In the genomic region with DNA sequence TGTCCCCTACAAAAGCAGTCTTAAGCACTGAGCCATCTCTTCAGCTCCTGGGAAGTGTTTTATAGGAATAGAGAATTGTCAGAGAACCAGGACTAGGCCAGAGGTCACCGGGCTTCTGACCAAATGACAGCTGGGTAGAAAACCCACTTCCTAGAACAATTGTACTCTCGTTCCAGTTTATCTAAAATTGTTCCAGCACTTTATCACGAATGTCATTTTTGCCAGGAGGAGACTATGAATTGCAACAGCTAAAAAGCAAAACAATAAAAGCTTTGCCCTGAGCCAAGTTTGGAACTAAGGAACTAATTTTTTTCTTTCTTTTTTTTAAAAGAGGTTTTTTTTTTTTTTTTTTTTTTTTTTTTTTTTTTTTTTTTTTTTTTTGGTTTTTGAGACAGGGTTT, we compare ENCODE assay signal across 10 mouse cellular contexts. TPM values are rescaled to one million over a fixed set of nuclear protein-coding genes. Genes with fewer than 3 reads are reported as not detected.
A peak's percentile ranks its signal among the peaks of the same experiment; 100 is the strongest.
DNase-seq lines count a peak whose midpoint lies in the region; ATAC-seq and TF ChIP-seq lines count a peak whose summit lies in the region.
"Had no signal": no experiment of that assay in that cellular context is flagged by ENCODE, and none has a peak within 500 bp of the region (broad histone marks: within the 10 kb centered on the region; RNA-seq: fewer than 3 reads in every experiment).

No protein-coding gene starts in this region.

- ATAC-seq in heart, embryonic 15.5 days (replicated peaks; ENCODE audit: insufficient number of reproducible peaks, insufficient read depth, low FRiP score, low read depth), result no peak
- ATAC-seq in forebrain, postnatal 0 days, result no peak

- no peak for TF ChIP-seq CTCF in forebrain, postnatal 0 days (IDR thresholded peaks at IDR 0.05; ENCODE audit: low read depth)

- whole genome bisulfite sequencing in heart, embryonic 15.5 days, result 51% methylated on average over 3 of the region's 3 CpGs
- 87% methylated on average over 3 of the region's 3 CpGs for WGBS in forebrain, postnatal 0 days

- no peaks in the 10 kb centered on the region for H3K9me3 ChIP-seq in ES-E14 (ENCODE audit: control insufficient read depth, insufficient read depth, low read depth, low read length)
- H3K9me3 ChIP-seq in heart, embryonic 15.5 days (replicated peaks), result no peaks in the 10 kb centered on the region
- no peaks in the 10 kb centered on the region for H3K9me3 ChIP-seq in forebrain, postnatal 0 days (ENCODE audit: low read length)
- H3K9me3 ChIP-seq: limb, embryonic 10.5 days had no signal

- no peak overlapping the region for H3K27ac ChIP-seq in ES-E14 (ENCODE audit: insufficient read depth, low read depth, low read length, poor library complexity, severe bottlenecking)
- H3K27ac ChIP-seq in heart, embryonic 15.5 days, result peak overlapping the region; percentile 71
- no peak overlapping the region for H3K27ac ChIP-seq in forebrain, postnatal 0 days (ENCODE audit: low read depth, low read length)
- H3K27ac ChIP-seq: limb, embryonic 10.5 days had no signal

- H3K36me3 ChIP-seq in ES-E14 (ENCODE audit: control insufficient read depth, insufficient read depth, low read length, poor library complexity, severe bottlenecking), result no peaks in the 10 kb centered on the region
- no peaks in the 10 kb centered on the region for H3K36me3 ChIP-seq in heart, embryonic 15.5 days
- H3K36me3 ChIP-seq in forebrain, postnatal 0 days (ENCODE audit: insufficient read depth), result no peaks in the 10 kb centered on the region
- H3K36me3 ChIP-seq: limb, embryonic 10.5 days had no signal

- in situ Hi-C loops in ES-E14 (cut with MboI; ENCODE audit: low sequenced_read_pairs in 2 of 2, unreplicated experiment in 2 of 2), result no loop called here

- DNase-seq in 3T3-L1 (ENCODE audit: low read depth, low spot score) (peak; percentile 60), ES-E14 (ENCODE audit: low read depth, low spot score) (no peak)
- DNase-seq in kidney, postnatal 36 days, result peak; percentile 81 to 88
- no peak for DNase-seq in embryo, embryonic 10 days (ENCODE audit: low spot score)
- DNase-seq in embryo, embryonic 10.5 days (ENCODE audit: low spot score), result no peak
- DNase-seq in left cerebral cortex, adult 8-10 months (ENCODE audit: low spot score in 2 of 2), result no peak
- DNase-seq in forebrain, postnatal 0 days, result no peak

- H3K4me2 ChIP-seq in heart, embryonic 15.5 days, result no peak overlapping the region
- H3K4me2 ChIP-seq in forebrain, postnatal 0 days (ENCODE audit: low read depth), result no peak overlapping the region

- no peaks in the 10 kb centered on the region for H3K27me3 ChIP-seq in heart, embryonic 15.5 days
- H3K27me3 ChIP-seq in forebrain, postnatal 0 days (ENCODE audit: insufficient read depth, low read length), result no peaks in the 10 kb centered on the region

- H3K4me1 ChIP-seq in ES-E14 (ENCODE audit: control insufficient read depth in 2 of 2, insufficient read depth in 2 of 2, low read length in 2 of 2, poor library complexity in 1 of 2), result peaks cover 0 to 8% of the 10 kb centered on the region in 2 experiments; a peak in 2 of 4 replicates
- peaks cover 26% of the 10 kb centered on the region for H3K4me1 ChIP-seq in heart, embryonic 15.5 days (replicated peaks)
- H3K4me1 ChIP-seq in forebrain, postnatal 0 days (ENCODE audit: insufficient read depth), result no peaks in the 10 kb centered on the region

- H3K4me3 ChIP-seq in ES-E14 (ENCODE audit: insufficient read depth in 1 of 2, low read depth in 1 of 2, low read length in 2 of 2, poor library complexity in 1 of 2, severe bottlenecking in 1 of 2), result no peak overlapping the region
- H3K4me3 ChIP-seq in heart, embryonic 15.5 days, result no peak overlapping the region
- no peak overlapping the region for H3K4me3 ChIP-seq in forebrain, postnatal 0 days (ENCODE audit: low read depth, low read length)
- H3K4me3 ChIP-seq: erythroblast, embryonic 14.5 days; limb, embryonic 10.5 days had no signal

- no peak overlapping the region for H3K9ac ChIP-seq in ES-E14 (ENCODE audit: insufficient read depth, low read depth, low read length, poor library complexity, severe bottlenecking)
- no peak overlapping the region for H3K9ac ChIP-seq in heart, embryonic 15.5 days
- no peak overlapping the region for H3K9ac ChIP-seq in forebrain, postnatal 0 days

TF ChIP-seq in ES-E14, 5 proteins besides CTCF, POLR2A, EP300 and RAD21:
- TF ChIP-seq ZNF384 (IDR thresholded peaks at IDR 0.05; ENCODE audit: low read depth, low read length) (peak; percentile 90), HCFC1 (IDR thresholded peaks at IDR 0.05; ENCODE audit: borderline replicate concordance, insufficient read depth, low read length) (no peak)

RNA-seq across cellular contexts. Expression of gene Wbp2, which starts 8.8 kb away (rescaled TPM):
- total RNA-seq in ES-E14 (2012; rRNA removed), result 16.9 and 20.1 TPM in 2 replicates
- polyA plus RNA-seq in heart, embryonic 15.5 days (2015; fragmentation: Nextera tagmentation; extraction: Ambion mirVana), result 121 and 139 TPM in 2 replicates
- 100 to 1,000 TPM; 414 to 460 (median 438) TPM for total RNA-seq in left cerebral cortex, adult 8-10 months (2022)
- total RNA-seq in forebrain, postnatal 0 days (2014; rRNA removed), result 94.7 and 130 TPM in 2 replicates
- 281 and 287 TPM in 2 replicates for polyA plus RNA-seq in forebrain, postnatal 0 days (2015; fragmentation: Nextera tagmentation; extraction: Ambion mirVana)

RNA-seq across cellular contexts. Expression of gene Unc13d, which starts 17.8 kb away (rescaled TPM):
- 13.3 and 14.2 TPM in 2 replicates for total RNA-seq in ES-E14 (2012; rRNA removed)
- polyA plus RNA-seq in heart, embryonic 15.5 days (2015; fragmentation: Nextera tagmentation; extraction: Ambion mirVana), result 1.0 and 3.9 TPM in 2 replicates
- total RNA-seq in left cerebral cortex, adult 8-10 months (2022), result 1 to 10 TPM; 1.2 to 4.1 (median 1.7) TPM
- total RNA-seq in forebrain, postnatal 0 days (2014; rRNA removed), result 0.46 and 0.86 TPM in 2 replicates
- 0.29 and 0.58 TPM in 2 replicates for polyA plus RNA-seq in forebrain, postnatal 0 days (2015; fragmentation: Nextera tagmentation; extraction: Ambion mirVana)

RNA-seq across cellular contexts. Expression of gene Trim47, which starts 31.4 kb away (rescaled TPM):
- total RNA-seq in ES-E14 (2012; rRNA removed), result 2.0 and 3.3 TPM in 2 replicates
- polyA plus RNA-seq in heart, embryonic 15.5 days (2015; fragmentation: Nextera tagmentation; extraction: Ambion mirVana), result 79.1 and 91.1 TPM in 2 replicates
- total RNA-seq in left cerebral cortex, adult 8-10 months (2022), result 1 to 10 TPM; 5.6 to 8.1 (median 7.0) TPM
- 10.5 and 13.0 TPM in 2 replicates for total RNA-seq in forebrain, postnatal 0 days (2014; rRNA removed)
- polyA plus RNA-seq in forebrain, postnatal 0 days (2015; fragmentation: Nextera tagmentation; extraction: Ambion mirVana), result 6.6 and 7.8 TPM in 2 replicates

RNA-seq across cellular contexts. Expression of gene Trim65, which starts 35.4 kb away (rescaled TPM):
- 0.31 and 0.42 TPM in 2 replicates for total RNA-seq in ES-E14 (2012; rRNA removed)
- 5.0 and 5.5 TPM in 2 replicates for polyA plus RNA-seq in heart, embryonic 15.5 days (2015; fragmentation: Nextera tagmentation; extraction: Ambion mirVana)
- total RNA-seq in left cerebral cortex, adult 8-10 months (2022), result 1 to 10 TPM; 6.3 to 7.7 (median 7.4) TPM
- total RNA-seq in forebrain, postnatal 0 days (2014; rRNA removed), result 4.2 and 5.0 TPM in 2 replicates
- polyA plus RNA-seq in forebrain, postnatal 0 days (2015; fragmentation: Nextera tagmentation; extraction: Ambion mirVana), result 1.2 and 1.9 TPM in 2 replicates

RNA-seq across cellular contexts. Expression of gene Mrpl38, which starts 43.1 kb away (rescaled TPM):
- total RNA-seq in ES-E14 (2012; rRNA removed), result 81.1 and 81.3 TPM in 2 replicates
- 90.7 and 94.4 TPM in 2 replicates for polyA plus RNA-seq in heart, embryonic 15.5 days (2015; fragmentation: Nextera tagmentation; extraction: Ambion mirVana)
- total RNA-seq in left cerebral cortex, adult 8-10 months (2022), result 10 to 100 TPM; 43.3 to 64.9 (median 56.2) TPM
- 56.7 and 67.8 TPM in 2 replicates for total RNA-seq in forebrain, postnatal 0 days (2014; rRNA removed)
- 60.7 and 63.6 TPM in 2 replicates for polyA plus RNA-seq in forebrain, postnatal 0 days (2015; fragmentation: Nextera tagmentation; extraction: Ambion mirVana)

Comparison
In these comparisons a context has a peak if more than half of its experiments do, and no peak if none do; other contexts are left out.
1. DNase-seq: peak in 3T3-L1 (single experiment) and kidney, postnatal 36 days (2 of 2); none in ES-E14 (single experiment), embryo, embryonic 10 days (single experiment), embryo, embryonic 10.5 days (single experiment), left cerebral cortex, adult 8-10 months (0 of 2) and forebrain, postnatal 0 days (single experiment).